Mouse (Mus musculus) cerebellum, adult 2 months (tissue): ENCODE measurements at regions not wholly inside any gene's neighbourhood (a gene's known extent, or its start where the extent isn't known, plus 50 kb on each side); places are given as distances from the start of the nearest gene placed in this dataset.

Experiments used
- CTCF ChIP-seq: fragments of 200-500 bp; IDR thresholded peaks from 2 replicates; pipeline ENCODE4 v1.5.1; 2011; ENCODE audit warnings: low read depth, mild to moderate bottlenecking, control low read depth, low read length, moderate library complexity, borderline replicate concordance; ENCODE audit not compliant: insufficient read depth
- POLR2A ChIP-seq: fragments of 200-500 bp; IDR thresholded peaks from 2 replicates; pipeline ENCODE4 v1.6.1; 2011; ENCODE audit warnings: low read length, control low read depth, borderline replicate concordance; ENCODE audit not compliant: insufficient read depth

- no peak for TF ChIP-seq CTCF
- TF ChIP-seq POLR2A = no peak
These were observed 245.7 kb upstream of the Klf12 start for GRCm38 (mm10) chr14:100530217-100530616.
